Mouse (Mus musculus) CH12.LX (cell line): ENCODE measurements around the gene Ftsj3. TPM values are rescaled to one million over a fixed set of nuclear protein-coding genes. Genes with fewer than 3 reads are reported as not detected.

ENCODE experiments used
- DNase-seq: peaks from one replicate; pipeline ENCODE4 v3.0.0-alpha.2; 2013; ENCODE audit errors: extremely low read depth
- H3K27ac ChIP-seq: 2 replicates; pipeline ENCODE4 v1.5.1; 2012; ENCODE audit warnings: low read depth, mild to moderate bottlenecking, control low read depth, moderate library complexity; ENCODE audit not compliant: insufficient read depth
- H3K27me3 ChIP-seq: replicated peaks from 2 replicates; pipeline ENCODE3; 2012; ENCODE audit warnings: inconsistent platforms
- H3K36me3 ChIP-seq, 2 experiments: replicated peaks in 1 of 2; 2 replicates each; pipeline versions ENCODE3 to v1.6.1; 2012; ENCODE audit warnings: inconsistent platforms in 1 of 2, low read length in 1 of 2, mild to moderate bottlenecking in 1 of 2, mixed read lengths in 1 of 2, moderate library complexity in 1 of 2; ENCODE audit not compliant: control insufficient read depth in 1 of 2, insufficient read depth in 1 of 2
- H3K4me1 ChIP-seq, 2 experiments: 2 replicates each; pipeline ENCODE4 v1.6.1; 2012; ENCODE audit warnings: inconsistent platforms in 1 of 2, moderate library complexity in 1 of 2; ENCODE audit not compliant: insufficient read depth in 2 of 2, control insufficient read depth in 1 of 2
- H3K4me2 ChIP-seq: 2 replicates; pipeline ENCODE4 v1.6.1; 2012; ENCODE audit warnings: low read depth, mild to moderate bottlenecking, control low read depth; ENCODE audit not compliant: poor library complexity, insufficient read depth, severe bottlenecking
- H3K4me3 ChIP-seq, 3 experiments: fragments of 150-350 bp in 1 of 3; sonication (generic) in 1 of 3; replicated peaks in 1 of 3; 2 replicates each; pipeline versions ENCODE3 to v1.5.1; 2011 to 2012; ENCODE audit warnings: low read depth in 2 of 3, low read length in 2 of 3, mild to moderate bottlenecking in 2 of 3, moderate library complexity in 2 of 3, control low read depth in 1 of 3, improper control_type of control experiment in 1 of 3, inconsistent platforms in 1 of 3, mixed read lengths in 1 of 3; ENCODE audit not compliant: poor library complexity in 1 of 3
- H3K79me2 ChIP-seq: replicated peaks from 2 replicates; pipeline ENCODE4 v1.6.1; 2012; ENCODE audit warnings: mild to moderate bottlenecking, moderate library complexity; ENCODE audit not compliant: control insufficient read depth, poor library complexity, insufficient read depth, severe bottlenecking; ENCODE audit errors: extremely low read depth
- H3K9ac ChIP-seq: 2 replicates; pipeline ENCODE4 v1.6.1; 2012; ENCODE audit warnings: low read depth, mild to moderate bottlenecking, control low read depth, moderate library complexity; ENCODE audit not compliant: insufficient read depth
- H3K9me3 ChIP-seq: replicated peaks from 2 replicates; pipeline ENCODE3; 2012; ENCODE audit warnings: low read length, inconsistent platforms, mixed read lengths
- CHD2 ChIP-seq: IDR thresholded peaks from 2 replicates; pipeline ENCODE4 v1.6.1; 2011; ENCODE audit warnings: low read length, improper control_type of control experiment
- CTCF ChIP-seq, 2 experiments: IDR thresholded peaks in 1 of 2; conservative IDR thresholded peaks in 1 of 2; 2 replicates each; pipeline ENCODE4 v1.5.1; 2011 to 2012; ENCODE audit warnings: low read depth in 2 of 2, low read length in 2 of 2, improper control_type of control experiment in 1 of 2, inconsistent platforms in 1 of 2, mild to moderate bottlenecking in 1 of 2, moderate library complexity in 1 of 2
- E2F4 ChIP-seq: IDR thresholded peaks from 2 replicates; pipeline ENCODE4 v1.6.1; 2011; ENCODE audit warnings: low read depth, low read length, improper control_type of control experiment; ENCODE audit not compliant: insufficient replicate concordance
- EP300 ChIP-seq: IDR thresholded peaks from 2 replicates; pipeline ENCODE4 v1.6.1; 2011; ENCODE audit warnings: low read length, improper control_type of control experiment
- ETS1 ChIP-seq: conservative IDR thresholded peaks from 2 replicates; pipeline ENCODE4 v1.6.1; 2012; ENCODE audit warnings: low read depth, mild to moderate bottlenecking, inconsistent platforms, low read length, improper control_type of control experiment, moderate library complexity
- GABPA ChIP-seq: IDR thresholded peaks from 2 replicates; pipeline ENCODE4 v1.6.1; 2012; ENCODE audit warnings: low read depth, low read length, improper control_type of control experiment, inconsistent platforms; ENCODE audit not compliant: insufficient replicate concordance
- IRF4 ChIP-seq: IDR thresholded peaks from 2 replicates; pipeline ENCODE4 v1.6.1; 2014; ENCODE audit warnings: low read depth, mild to moderate bottlenecking, inconsistent platforms, low read length, improper control_type of control experiment
- KAT2A ChIP-seq: IDR thresholded peaks from 2 replicates; pipeline ENCODE4 v1.6.1; 2012; ENCODE audit warnings: low read length, improper control_type of control experiment, inconsistent platforms; ENCODE audit not compliant: insufficient replicate concordance
- MAFK ChIP-seq: IDR thresholded peaks from 2 replicates; pipeline ENCODE4 v1.6.1; 2011; ENCODE audit warnings: low read length, improper control_type of control experiment; ENCODE audit not compliant: insufficient replicate concordance
- MAX ChIP-seq: IDR thresholded peaks from 2 replicates; pipeline ENCODE4 v1.6.1; 2011; ENCODE audit warnings: low read length, improper control_type of control experiment
- MEF2A ChIP-seq: IDR thresholded peaks from 2 replicates; pipeline ENCODE4 v1.6.1; 2014; ENCODE audit warnings: low read depth, mild to moderate bottlenecking, inconsistent platforms, low read length, improper control_type of control experiment, borderline replicate concordance
- MXI1 ChIP-seq: IDR thresholded peaks from 2 replicates; pipeline ENCODE4 v1.6.1; 2011; ENCODE audit warnings: mild to moderate bottlenecking, low read depth, low read length, improper control_type of control experiment
- NELFE ChIP-seq: IDR thresholded peaks from 2 replicates; pipeline ENCODE4 v1.6.1; 2011; ENCODE audit warnings: low read depth, low read length, improper control_type of control experiment
- RAD21 ChIP-seq: IDR thresholded peaks from 2 replicates; pipeline ENCODE4 v1.6.1; 2011; ENCODE audit warnings: low read depth, mild to moderate bottlenecking, low read length, improper control_type of control experiment, moderate library complexity
- RCOR1 ChIP-seq: conservative IDR thresholded peaks from 2 replicates; pipeline ENCODE4 v1.6.1; 2012; ENCODE audit warnings: low read depth, mild to moderate bottlenecking, inconsistent platforms, low read length, improper control_type of control experiment
- SIN3A ChIP-seq: IDR thresholded peaks from 2 replicates; pipeline ENCODE4 v1.6.1; 2012; ENCODE audit warnings: low read length, improper control_type of control experiment, inconsistent platforms
- SMC3 ChIP-seq: IDR thresholded peaks from 2 replicates; pipeline ENCODE4 v1.6.1; 2011; ENCODE audit warnings: low read depth, low read length, improper control_type of control experiment
- TBP ChIP-seq: conservative IDR thresholded peaks from 2 replicates; pipeline ENCODE4 v1.6.1; 2011; ENCODE audit warnings: low read depth, low read length, improper control_type of control experiment
- UBTF ChIP-seq: IDR thresholded peaks from 2 replicates; pipeline ENCODE4 v1.6.1; 2012; ENCODE audit warnings: low read depth, mild to moderate bottlenecking, inconsistent platforms, low read length, improper control_type of control experiment, moderate library complexity
- USF2 ChIP-seq: conservative IDR thresholded peaks from 2 replicates; pipeline ENCODE4 v1.6.1; 2011; ENCODE audit warnings: low read depth, low read length, improper control_type of control experiment
- ZC3H11A ChIP-seq: IDR thresholded peaks from 2 replicates; pipeline ENCODE4 v1.6.1; 2012; ENCODE audit warnings: low read depth, mild to moderate bottlenecking, inconsistent platforms, low read length, improper control_type of control experiment
- ZKSCAN1 ChIP-seq: IDR thresholded peaks from 2 replicates; pipeline ENCODE4 v1.6.1; 2012; ENCODE audit warnings: low read depth, inconsistent platforms, low read length, improper control_type of control experiment, borderline replicate concordance
- dilution Hi-C: fragments of 300-500 bp; cut with MboI; formaldehyde crosslinking; loops from 2 replicates; pipeline ENCODE4 v1.14.3; 2020; ENCODE audit warnings: low sequenced_read_pairs; ENCODE audit not compliant: extremely low pct_unique_long_range_greater_than_20kb, extremely low pct_ligation_motif_present
- in situ Hi-C: fragments of 300-500 bp; cut with MboI; formaldehyde crosslinking; loops from 3 replicates; pipeline ENCODE4 v1.14.3; 2019; ENCODE audit warnings: low sequenced_read_pairs, low pct_ligation_motif_present, low pct_unique_long_range_greater_than_20kb, mixed read lengths
- polyA plus RNA-seq: library from polyadenylated mRNA; unstranded; fragments of >175 nt; gene quantifications from 2 replicates; pipeline ENCODE4 v1.2.1, GENCODE M21; 2012; ENCODE audit warnings: low read depth; ENCODE audit not compliant: insufficient read length
- total RNA-seq, 2 experiments: library from RNA; depleted of rRNA; stranded (reverse); fragments of 300-350 nt in 1 of 2; fragments of >200 nt in 1 of 2; gene quantifications; 2 replicates each; pipeline ENCODE4 v1.2.3; 2012 to 2014

Gene Ftsj3
- total and polyA plus RNA-seq, 3 experiments = 178 to 298 (median 215) TPM

DNA sequence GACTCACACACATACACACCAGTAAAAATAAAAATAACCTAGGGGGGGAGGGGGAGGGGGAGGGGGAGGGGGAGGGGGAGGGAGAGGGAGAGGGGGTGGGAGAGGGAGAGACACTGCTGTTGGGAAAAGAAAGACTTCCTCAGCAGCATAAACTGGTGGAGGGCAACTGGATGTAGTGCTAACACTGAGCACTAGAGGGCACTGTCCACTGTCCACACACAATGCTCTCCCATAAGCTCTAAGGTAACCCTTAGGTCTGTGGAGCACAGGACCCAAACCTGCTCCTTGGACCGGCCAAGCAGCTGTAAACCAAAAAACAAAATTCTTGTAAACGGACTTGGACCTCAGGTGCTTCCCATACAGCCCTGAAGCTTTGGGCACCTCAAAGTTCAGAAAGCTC is 46.8 kb upstream of the Ftsj3 start (continued):
- peak; percentile 96 to 97 for TF ChIP-seq CTCF (conservative IDR thresholded peaks at IDR 0.05 in 1 of 2, IDR thresholded peaks at IDR 0.05 in 1 of 2; ENCODE audit: low read depth in 2 of 2, low read length in 2 of 2)
- peak; percentile 96 for TF ChIP-seq RAD21

DNA sequence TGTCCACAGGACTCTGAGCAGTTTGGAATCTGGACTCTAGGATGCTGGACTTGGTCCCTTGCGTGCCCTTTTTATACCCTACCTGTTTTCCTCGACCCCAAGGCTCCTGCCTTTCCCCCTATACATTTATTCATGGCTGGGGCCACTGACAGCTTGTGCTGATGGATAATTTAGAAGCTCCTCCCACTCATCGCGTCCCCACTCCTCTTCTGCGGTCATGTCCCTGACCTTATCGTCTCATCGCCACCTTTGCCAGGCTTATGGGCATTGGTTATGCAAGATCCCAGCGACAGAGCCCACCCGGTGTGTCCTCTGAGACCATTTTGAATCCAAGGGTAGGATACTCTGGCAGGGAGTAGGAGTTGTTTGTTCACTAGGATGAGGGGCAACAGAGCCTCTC is 45.9 kb upstream of the Ftsj3 start, which contains the start of gene Gh:
Gh (minus strand) TSS at position 101 of the 400 bp plus-strand sequence.
- DNase-seq = no peak
- no peaks in the 10 kb centered on the region for H3K79me2 ChIP-seq
- H3K27ac ChIP-seq = no peak within 1 kb of the TSS
- TF ChIP-seq KAT2A (no peak), ZKSCAN1 (no peak), USF2 (no peak), SIN3A (no peak), RAD21 (no peak), IRF4 (no peak), MEF2A (no peak), MAX (no peak)
- H3K4me2 ChIP-seq = no peak within 1 kb of the TSS
- no peaks in the 10 kb centered on the region for H3K27me3 ChIP-seq
- H3K4me1 ChIP-seq = peaks cover 32 to 41% of the 10 kb centered on the region in 2 experiments
- dilution Hi-C loops (no loop called here), in situ Hi-C loops (loop anchor here (25.0 kb wide), 1 partner anchor 461 kb away; the partner anchor contains the start of genes Milr1 and Pecam1)
- H3K4me3 ChIP-seq = no peak within 1 kb of the TSS
- no peak within 1 kb of the TSS for H3K9ac ChIP-seq
- no peaks in the 10 kb centered on the region for H3K36me3 ChIP-seq
- peaks cover 2% of the 10 kb centered on the region for H3K9me3 ChIP-seq

DNA sequence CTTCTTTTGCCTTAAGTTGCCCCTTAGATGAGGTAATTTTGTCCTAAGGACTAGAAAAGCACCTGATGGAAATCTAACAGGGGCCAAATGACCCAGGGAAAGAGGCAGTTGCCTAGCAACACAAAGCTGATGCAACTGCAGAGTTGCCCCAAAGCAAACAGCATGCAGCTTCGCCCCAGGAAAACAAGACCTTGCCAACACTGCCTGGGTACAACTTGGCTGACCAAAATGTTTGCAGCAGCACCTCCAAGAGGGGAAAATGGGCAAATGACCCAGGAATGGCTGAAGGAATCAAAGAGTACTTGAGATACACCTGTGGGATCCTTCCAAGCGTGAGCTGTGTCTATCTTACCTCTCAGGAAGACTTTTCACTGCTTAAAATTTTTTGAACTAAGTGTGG is 36.0 kb upstream of the Ftsj3 start:
- H3K36me3 ChIP-seq = no peaks in the 10 kb centered on the region
- in situ Hi-C loops = no loop called here
- peaks cover 0 to 5% of the 10 kb centered on the region in 2 experiments; a peak in 2 of 4 replicates for H3K4me1 ChIP-seq
- no peak overlapping the region for H3K4me2 ChIP-seq
- dilution Hi-C loops = no loop called here
- H3K27ac ChIP-seq = no peak overlapping the region
- H3K27me3 ChIP-seq = no peaks in the 10 kb centered on the region
- H3K4me3 ChIP-seq = no peak overlapping the region
- H3K79me2 ChIP-seq = no peaks in the 10 kb centered on the region
- no peak for DNase-seq
- TF ChIP-seq SMC3 (no peak), UBTF (no peak), MAFK (no peak), GABPA (no peak), EP300 (no peak), RCOR1 (no peak), MXI1 (no peak), IRF4 (no peak), MAX (no peak), TBP (no peak), NELFE (no peak), E2F4 (no peak), CHD2 (no peak), ETS1 (no peak), MEF2A (no peak), ZC3H11A (no peak)
- H3K9me3 ChIP-seq = peaks cover 9% of the 10 kb centered on the region
- H3K9ac ChIP-seq = no peak overlapping the region
